Mouse (Mus musculus) right cerebral cortex, postnatal 10 days (tissue): Measurements from ENCODE around the gene Dtx3.

Experiments
- DNase-seq, 2 experiments: peaks; one replicate each; pipeline ENCODE4 v3.0.0; 2021; ENCODE audit warnings: low spot score in 2 of 2

The Dtx3 gene

DNA sequence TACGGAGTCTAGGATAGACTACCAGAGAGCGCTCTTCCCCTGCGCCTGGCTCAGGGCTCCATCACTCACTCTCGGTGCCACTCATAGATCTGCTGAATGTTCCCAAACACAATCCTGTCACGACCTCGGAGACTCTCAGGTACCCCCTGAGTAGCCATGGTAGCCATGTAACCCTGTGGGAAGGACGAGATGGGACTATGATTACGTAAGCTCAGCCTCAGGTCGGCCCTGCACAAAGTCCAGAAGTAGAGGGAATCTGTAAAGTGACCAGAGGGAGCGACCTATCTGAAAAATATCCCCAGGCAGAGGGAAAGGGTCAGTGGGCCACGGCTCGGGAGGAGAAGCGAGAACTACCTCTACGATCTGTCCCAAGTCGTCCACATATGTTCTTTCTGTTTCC lies 10.0 kb downstream of the Dtx3 start:
- no peak for DNase-seq

DNA sequence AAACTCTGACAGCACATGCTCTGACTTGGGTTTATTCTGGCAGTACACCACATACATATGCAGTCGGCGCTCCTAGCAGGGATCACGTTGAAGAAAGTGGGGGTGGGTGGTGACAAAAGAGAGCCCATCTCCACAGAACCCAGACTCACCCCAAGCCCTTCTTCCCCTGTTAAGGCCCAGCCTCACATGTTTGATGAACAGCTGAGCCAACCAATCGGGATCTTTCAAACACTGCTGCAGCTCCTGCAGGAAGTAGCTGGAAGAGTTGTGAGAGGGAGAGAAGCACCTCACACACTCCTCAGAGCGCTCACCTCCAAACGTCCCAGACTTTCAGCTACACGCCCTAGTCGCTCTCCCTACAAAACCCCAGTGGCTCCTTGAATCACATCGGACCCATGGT lies 10.4 kb downstream of the Dtx3 start:
- peak; percentile 73 to 77 for DNase-seq

DNA sequence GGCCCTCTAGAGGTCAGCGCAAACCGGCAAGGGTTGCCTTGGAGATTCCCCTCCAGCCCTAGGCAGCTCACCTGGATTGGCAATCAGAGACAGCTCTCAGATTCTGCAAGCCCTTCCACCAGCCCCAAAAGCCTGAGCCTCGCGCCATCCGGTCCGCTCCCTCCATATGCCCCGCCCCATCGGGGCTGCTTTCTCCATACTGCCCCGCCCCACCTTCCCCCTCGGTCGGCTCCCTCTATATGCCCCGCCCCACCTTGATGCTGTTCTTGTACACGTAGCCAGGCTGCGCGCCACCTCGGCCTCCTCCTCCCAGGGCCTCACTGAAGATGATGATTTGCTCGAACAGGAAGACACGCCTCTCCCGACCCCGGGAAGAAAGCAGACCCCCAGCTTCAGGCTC lies 11.8 kb downstream of the Dtx3 start:
- DNase-seq: no peak

DNA sequence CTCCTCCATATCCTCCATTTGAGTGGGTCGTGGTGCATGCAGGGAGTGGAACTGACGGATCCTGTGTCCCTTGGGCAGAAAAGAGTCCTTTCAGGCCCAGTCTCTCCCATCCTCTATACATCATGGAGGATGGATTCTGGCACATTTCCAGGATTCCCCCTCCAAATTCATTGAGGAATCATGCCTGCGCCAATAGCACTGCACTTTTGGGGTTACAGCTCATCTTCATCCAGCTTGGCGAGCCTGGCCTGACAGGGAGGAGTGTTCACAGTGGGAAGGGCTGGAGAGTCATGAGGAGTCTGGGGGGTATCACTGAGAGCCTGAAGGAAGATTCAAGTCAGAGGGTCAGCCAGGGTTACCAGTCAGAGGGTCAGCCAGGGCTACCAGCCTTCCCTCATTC lies 12.9 kb downstream of the Dtx3 start:
- no peak for DNase-seq

DNA sequence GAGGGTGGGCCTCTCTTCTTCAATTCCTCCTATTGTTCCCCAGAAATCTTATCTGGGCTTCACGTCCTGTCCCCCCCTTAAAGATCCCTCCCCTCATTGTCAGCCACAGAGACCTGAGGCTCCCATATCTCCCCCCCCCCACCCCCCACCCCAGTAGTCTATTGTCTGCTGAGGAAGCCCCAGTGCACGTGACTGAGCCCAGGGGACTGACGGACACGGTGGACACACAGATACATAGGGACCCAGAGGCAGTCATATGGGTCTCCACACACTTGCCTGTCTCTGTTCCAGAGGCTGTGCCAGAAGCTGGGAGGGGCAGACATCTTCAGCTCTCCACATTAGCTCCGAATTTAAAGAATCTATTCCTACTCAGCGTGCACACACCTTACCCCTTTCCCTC lies 14.0 kb downstream of the Dtx3 start:
- DNase-seq: no peak

DNA sequence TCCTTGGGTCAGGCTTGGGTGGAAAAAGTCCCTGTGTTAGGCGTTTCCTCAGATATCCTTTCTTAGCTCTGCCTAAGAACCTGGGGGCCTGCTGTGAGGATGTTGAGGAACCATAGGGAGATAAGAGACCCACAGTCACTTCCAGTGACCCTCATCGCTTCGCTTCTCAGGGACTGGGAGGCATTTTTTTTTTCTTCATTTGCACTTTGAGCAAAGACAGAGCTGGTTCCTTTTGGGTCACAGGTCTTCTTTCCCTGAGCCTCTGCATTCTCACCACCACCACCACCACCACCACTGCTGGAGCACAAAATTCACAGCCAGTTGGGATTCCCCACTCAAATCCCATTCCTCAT lies 14.9 kb downstream of the Dtx3 start:
- DNase-seq: no peak

DNA sequence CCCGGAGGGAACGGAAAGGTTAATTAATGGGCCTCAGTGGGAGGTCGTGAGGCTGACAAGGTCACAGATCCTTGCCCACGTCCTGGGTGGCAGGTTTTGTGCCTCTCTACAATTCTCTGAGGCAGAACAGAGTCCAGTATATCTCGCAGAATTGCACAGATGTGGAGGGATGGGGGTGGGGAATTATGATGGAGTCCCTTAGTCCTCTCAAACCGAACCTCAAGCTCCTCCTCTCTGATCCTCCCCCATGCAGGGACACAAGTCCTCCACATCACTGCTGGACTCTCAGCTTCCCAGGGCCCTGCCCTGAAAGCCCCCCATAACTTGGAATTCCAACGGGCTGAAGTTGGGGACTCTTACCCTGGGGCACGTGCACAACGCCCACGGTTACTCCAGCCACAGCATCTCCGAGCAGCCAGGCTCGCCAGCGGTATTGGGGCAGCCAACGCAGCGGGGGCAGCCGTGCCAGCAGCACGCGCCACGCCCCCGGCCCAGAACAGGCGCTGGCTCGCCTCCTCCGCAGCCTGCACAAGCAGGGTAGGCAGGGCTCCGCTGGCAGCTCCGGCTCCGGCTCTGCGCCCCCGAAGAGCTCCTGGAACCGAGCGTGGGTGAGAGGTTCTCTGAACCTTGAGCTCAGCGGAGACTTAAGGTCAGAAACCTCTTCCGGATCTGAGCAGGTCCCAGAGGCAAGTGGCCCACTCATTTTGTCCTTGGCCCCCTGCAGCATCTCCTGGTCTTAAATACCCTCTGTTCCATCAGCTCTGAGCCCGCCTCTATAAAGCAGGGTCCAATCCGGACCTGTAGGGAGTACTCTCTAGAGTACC lies 15.4 kb downstream of the Dtx3 start, which contains the start of gene Slc26a10:
Gene Slc26a10 (minus strand): TSS at position 775 of the 824 bp plus-strand sequence.
- DNase-seq: peak in 1 of 2 experiments; percentile 71

DNA sequence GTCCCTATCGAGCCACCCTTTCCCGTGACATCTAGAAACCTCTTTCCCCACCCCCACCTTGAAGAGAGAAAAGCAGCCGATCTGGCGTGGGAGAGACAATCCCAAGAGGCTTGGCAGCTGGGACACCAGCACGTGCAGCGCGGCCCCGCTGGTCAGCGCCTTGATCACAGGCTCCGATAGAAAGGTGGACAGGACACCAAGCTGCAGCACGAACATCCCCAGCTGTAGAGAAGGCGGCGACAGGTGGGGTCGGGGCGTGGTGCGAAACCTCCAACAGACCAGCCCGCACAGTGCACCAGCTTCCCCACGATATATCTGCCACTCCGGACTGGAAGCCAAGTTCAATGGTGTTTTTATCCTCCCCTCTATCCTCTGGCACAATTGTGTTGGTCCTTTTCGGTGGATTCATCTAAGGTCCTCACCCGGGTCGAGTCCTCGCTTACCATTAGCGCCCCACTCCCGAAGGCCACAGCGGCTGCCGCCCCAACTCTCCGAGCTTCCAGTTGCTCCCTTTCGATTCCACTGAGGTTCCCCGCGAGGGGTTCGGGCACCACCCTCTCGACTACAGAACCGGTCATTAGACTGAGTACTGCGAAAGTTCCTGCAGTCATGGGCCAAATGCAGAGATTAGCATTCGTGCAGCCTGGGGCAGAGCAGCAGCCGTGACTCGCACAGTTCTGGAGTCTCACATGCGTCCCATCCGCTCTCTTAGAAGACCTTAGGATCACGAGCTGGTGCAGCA lies 17.1 kb downstream of the Dtx3 start:
- peak in 1 of 2 experiments; percentile 34 for DNase-seq

DNA sequence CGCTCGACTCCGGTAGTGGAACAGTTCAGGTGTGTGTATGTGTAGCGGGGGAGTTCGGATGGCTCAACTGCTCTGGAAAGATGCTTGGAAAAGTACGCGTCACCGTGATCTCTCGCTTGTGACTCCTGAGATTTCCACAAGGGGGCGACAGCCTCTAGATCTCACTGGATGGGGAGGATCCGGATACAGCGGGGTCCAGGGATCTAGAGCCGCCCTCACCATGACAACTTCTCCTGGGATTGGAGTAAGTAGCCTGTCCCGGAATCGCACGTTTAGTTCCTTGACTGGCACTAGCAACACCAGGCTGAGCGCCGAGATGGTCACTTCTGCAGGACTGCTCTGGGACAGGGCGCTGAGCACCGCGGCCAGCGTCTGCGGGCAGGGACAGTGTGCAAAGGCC lies 17.8 kb downstream of the Dtx3 start:
- DNase-seq: peak; percentile 79 to 85

DNA sequence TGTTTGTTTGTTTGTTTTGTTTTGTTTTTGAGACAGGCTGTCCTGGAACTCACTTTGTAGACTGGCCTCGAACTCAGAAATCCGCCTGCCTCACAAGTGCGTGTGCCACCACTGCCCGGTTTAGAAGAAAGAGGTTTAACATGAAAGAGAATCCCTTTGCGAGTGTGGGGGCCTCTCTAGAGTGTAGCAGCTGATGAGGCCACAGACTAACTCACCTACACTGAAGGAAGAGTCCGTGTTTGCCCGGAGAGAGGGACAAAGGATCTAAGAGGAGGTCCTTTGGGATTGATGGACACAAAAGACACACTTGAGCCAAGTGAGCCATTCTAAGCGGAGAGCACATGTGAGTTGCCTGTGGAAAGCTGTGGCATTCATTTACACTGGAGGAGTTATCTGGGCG lies 18.3 kb downstream of the Dtx3 start:
- no peak for DNase-seq

DNA sequence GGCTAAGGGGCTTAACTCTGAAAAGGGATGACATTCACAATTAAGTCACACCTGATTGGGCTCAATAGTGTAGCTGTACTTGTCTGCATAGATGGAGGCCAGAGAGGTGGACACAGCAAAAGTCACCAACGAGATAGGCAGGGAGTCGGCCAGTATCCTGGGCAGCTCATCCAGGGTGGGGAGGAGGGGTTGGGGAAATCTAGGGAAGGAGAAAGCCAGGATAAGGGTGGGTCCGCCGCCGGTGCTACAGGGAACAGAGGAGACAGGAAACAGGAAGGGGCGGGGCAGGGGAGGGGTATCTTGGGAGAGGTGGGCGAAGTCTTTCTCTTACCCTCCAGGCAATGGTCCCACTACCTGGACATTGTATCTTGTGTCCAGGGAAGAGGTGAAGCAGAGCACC lies 18.8 kb downstream of the Dtx3 start:
- no peak for DNase-seq

DNA sequence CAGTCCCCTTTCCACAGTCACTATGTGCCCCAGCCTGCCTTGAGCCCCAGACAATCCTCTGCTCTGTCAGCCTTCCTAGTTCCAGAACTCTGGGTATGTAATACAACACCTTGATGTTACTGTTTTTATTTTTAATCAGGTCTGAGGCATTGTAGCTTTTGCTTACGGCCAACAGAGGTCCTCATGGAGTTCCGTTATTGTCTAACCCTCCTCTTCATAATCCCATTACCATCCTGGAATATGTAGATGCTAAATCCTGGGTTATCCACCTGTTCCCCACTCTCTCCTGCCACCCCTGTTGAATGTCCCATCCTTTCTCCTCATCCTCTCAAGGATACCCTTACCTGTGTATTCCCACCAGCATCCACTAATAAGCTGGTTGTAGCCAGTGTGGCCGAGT lies 19.3 kb downstream of the Dtx3 start:
- DNase-seq: no peak

DNA sequence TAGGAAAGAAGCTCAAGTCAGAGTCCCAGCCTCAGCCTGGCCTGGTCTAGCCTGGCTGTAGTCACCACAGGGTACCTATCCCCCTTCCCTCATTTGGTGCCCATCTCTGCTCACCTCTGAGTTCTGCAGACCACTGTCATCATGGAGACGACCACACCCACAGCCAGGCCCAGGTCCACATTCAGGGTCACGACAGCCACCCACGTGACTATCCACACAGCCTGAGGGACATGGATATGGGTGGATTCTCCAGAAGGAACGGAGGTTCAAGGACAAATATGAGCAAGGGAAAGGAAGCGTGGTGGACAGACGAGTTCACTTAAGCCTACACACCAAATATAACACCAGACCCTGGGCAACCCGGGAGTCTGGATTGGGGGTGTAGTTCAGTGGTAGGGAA lies 21.4 kb downstream of the Dtx3 start:
- DNase-seq: peak in 1 of 2 experiments; percentile 37

DNA sequence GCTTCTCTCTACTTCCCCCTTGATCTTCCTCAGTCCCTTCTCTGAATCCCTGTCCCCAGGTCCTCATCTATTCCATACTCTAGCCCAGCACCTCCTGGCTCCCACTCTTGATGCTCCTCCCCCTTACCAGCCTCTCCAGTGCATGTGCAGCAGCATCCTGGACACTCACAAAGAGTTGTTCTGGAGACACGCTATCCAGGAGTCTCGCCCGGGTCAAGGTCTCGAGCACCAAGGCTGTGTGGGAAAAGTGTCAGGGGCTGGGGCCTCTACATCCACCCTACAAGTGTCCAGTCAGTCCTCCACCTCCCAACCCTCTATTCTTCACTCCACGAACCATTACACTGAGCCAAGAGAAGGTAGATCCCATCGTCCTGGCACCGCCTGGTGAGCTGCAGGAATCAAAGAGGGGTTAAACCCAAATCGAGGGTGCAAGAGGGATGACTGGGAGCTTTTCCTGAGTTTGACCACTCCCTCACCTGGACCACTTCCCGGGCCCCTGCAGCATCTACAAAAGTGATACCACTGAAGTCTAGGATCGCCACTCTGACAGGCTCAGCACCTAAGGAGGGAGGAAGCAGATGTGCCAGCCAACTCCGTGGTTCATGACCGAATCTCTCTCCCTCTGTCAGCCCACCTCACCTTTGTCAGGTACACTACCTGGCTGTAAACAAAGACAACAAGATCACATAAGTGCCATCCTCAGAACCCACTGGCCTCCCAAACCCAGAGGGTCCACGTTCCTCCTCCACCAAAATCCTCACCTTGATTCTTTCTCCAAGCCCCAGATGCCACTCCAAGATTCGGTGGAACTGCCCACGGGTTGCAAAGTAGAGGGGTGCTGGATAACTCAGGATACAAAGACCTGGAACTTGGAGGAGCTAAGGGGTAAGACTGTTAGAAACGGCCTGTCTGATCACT lies 22.1 kb downstream of the Dtx3 start:
- DNase-seq: peak in 1 of 2 experiments; percentile 32

DNA sequence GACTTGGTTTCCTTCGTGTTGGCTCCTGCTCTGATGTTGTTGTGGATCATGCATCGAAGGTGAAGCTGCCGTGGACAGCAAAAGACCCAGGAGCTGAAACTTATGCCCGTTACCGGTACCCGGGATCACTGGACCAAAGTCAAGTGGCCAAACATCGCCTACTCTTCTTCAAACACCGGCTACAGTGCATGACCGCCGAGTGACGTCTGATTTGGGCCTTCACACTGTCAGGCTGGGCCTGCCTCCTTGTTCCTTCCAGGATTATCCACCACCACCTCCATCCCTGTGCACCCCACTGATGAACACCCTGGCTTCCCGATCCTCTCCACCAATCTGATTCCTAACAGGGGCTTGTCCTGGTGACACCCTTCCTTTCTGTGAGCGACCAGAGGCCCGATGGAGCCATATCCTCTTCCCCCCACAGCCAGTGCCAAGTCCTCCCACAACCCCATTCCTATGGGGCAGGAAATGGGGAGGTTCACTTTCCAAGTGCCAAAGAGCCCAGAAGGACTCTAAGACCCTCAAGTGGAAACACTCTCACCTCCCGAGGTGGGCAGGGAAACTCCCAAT lies 23.8 kb downstream of the Dtx3 start:
- no peak for DNase-seq

DNA sequence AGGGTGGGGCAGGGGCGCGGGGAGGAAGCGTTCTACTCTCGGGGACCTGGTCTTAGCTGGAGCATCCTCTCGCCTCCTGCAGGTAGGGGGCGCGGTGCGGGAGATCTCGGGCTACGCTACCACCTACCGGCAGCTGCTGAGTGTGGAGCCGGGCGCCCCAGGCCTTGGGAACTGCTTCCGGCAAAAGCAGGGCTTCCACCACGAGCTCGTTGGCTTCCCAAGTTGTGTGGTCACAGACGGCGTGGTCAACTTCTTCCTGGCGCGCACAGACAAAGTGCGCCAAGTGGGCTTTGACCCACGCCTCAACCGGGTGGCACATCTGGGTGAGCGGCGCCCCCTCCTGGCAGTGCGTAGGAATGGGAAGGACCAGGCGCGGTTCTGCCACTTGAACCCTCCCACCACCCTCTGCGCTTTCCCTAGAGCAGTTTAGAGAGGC lies 24.7 kb downstream of the Dtx3 start:
- peak; percentile 68 to 76 for DNase-seq

DNA sequence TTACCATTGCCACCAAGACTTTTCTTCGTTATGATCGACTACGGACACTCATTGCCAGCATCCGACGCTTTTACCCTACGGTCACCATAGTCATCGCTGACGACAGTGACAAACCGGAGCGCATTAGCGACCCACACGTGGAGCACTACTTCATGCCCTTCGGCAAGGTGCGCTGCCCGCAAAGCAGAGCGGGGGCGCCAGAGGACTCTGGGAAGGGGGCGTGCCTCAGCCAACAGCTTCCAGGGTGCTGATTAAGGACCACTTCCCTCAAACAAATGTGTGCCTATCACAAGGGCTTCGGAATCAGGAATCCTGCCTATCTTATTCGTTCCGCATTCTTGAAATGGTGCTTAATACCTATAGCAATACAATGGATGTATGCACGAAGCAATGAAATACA lies 25.5 kb downstream of the Dtx3 start:
- DNase-seq: peak; percentile 44 to 60

DNA sequence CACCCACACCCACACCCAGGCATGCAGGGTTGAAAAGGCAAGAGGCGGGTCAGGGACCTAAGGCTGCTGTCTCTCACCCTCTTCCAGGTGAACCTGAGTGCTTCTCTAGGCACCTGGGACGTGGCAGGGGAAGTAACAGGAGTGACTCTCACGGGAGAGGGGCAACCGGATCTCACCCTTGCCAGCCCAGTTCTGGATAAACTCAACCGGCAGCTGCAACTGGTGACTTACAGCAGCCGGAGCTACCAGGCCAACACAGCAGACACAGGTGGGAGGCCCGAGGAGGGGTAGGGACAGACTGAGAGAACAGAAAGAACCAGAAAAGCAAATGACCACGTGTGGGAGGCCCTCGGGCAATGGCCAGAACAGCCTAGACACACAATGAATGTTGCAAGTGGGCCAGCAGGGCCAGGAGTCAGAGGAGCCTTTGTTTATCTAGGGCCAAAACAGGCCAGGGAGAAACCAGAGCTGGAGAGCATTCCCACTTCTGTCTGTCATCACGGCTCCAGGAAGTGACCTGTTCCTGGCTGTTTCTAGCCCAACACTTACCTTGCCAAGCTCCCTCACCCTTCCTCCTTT lies 27.8 kb downstream of the Dtx3 start:
- DNase-seq: peak in 1 of 2 experiments; percentile 37

DNA sequence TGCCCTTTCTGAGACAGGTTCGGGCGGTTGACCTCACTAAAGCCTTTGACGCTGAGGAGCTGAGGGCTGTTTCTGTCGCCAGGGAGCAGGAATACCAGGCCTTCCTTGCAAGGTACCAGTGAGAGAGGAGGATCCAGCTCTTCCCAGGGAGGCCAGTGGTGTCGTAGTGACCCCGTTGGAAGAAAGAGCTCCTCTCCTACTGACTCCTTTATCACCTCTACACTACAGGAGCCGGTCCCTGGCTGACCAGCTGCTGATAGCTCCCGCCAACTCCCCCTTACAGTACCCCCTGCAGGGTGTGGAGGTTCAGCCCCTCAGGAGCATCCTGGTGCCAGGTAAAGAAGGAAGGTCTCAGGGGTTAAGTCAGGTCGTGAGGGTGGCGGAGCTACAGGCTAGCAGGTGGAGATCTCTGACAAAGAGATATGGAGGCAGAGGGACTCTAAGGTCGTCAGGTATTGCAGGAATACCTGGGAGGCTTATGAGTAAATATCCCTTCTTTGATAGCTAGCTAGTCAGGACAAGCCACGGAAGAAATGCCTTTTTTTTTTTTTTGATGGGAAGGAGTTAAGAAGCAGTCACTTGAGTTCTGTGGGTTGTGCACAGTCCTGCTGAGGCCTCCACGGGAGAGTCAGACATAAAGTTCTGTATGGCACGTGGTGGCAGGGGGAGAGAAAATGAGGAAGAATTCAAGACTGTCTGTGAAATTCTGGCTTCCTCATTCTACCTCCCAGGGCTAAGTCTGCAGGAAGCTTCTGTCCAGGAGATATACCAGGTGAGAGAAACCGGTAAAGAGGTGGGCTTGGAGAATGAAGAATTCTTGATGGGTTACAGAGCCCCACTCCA lies 28.5 kb downstream of the Dtx3 start:
- no peak for DNase-seq

DNA sequence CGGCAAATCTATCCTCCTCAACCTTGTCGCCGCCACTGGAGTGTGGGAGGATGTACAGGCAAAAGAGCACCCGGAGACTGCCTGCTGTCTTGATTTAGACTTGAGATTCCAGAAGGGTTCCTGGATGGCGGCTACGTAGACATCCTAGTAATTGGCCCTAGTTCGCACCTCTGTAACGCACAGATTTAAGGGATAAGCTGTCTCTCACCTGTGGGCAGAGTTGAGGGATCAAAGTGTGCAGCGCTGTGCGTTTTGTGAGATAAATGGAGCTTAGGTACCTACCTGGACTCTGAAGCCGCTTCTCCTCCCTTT lies 29.2 kb downstream of the Dtx3 start:
- DNase-seq: no peak
